Mouse (Mus musculus) lung, postnatal 0 days (tissue): ENCODE results near the gene Orai1. TPM values are rescaled to one million over a fixed set of nuclear protein-coding genes. Genes with fewer than 3 reads are reported as not detected.
"Not testable (repeated sequence)": the region's sequence is repeated elsewhere in the genome, so short reads cannot be mapped to it uniquely, and the experiment has no call there.

Source experiments
- ATAC-seq: fragments of 200-750 bp; cut with Nextera tagmentation; 2 replicates; pipeline ENCODE4 v1.8.0; 2017; ENCODE audit warnings: moderate library complexity
- DNase-seq: peaks from one replicate; pipeline ENCODE4 v3.0.0-alpha.2; 2016; ENCODE audit warnings: low spot score
- H3K27ac ChIP-seq: fragments of 300-500 bp; sonication (generic); 2 replicates; pipeline ENCODE4 v1.5.1; 2014; ENCODE audit warnings: antibody characterized with exemption, mild to moderate bottlenecking, low read length, mixed read lengths
- H3K27me3 ChIP-seq: fragments of 300-500 bp; sonication (generic); replicated peaks from 2 replicates; pipeline ENCODE4 v1.6.1; 2014; ENCODE audit warnings: low read length, mixed read lengths; ENCODE audit not compliant: insufficient read depth
- H3K36me3 ChIP-seq: fragments of 300-500 bp; sonication (generic); 2 replicates; pipeline ENCODE4 v1.6.1; 2014; ENCODE audit warnings: low read length, mixed read lengths; ENCODE audit not compliant: insufficient read depth
- H3K4me1 ChIP-seq: fragments of 300-500 bp; sonication (generic); 2 replicates; pipeline ENCODE4 v1.6.1; 2014; ENCODE audit warnings: antibody characterized with exemption, low read depth, low read length, mixed read lengths; ENCODE audit not compliant: insufficient read depth
- H3K4me2 ChIP-seq: fragments of 300-500 bp; sonication (generic); replicated peaks from 2 replicates; pipeline ENCODE4 v1.6.1; 2014; ENCODE audit warnings: low read depth, mild to moderate bottlenecking, low read length, moderate library complexity, mixed read lengths
- H3K4me3 ChIP-seq: fragments of 300-500 bp; sonication (generic); 2 replicates; pipeline ENCODE4 v1.5.1; 2014; ENCODE audit warnings: low read depth, low read length
- H3K9ac ChIP-seq: fragments of 300-500 bp; sonication (generic); replicated peaks from 2 replicates; pipeline ENCODE4 v1.6.1; 2014; ENCODE audit warnings: low read depth, mild to moderate bottlenecking
- H3K9me3 ChIP-seq: fragments of 300-500 bp; sonication (generic); 2 replicates; pipeline ENCODE4 v1.6.1; 2016; ENCODE audit warnings: low read length, mixed read lengths
- CTCF ChIP-seq: IDR thresholded peaks from 2 replicates; pipeline ENCODE4 v1.5.1; 2016; ENCODE audit warnings: antibody characterized with exemption, mild to moderate bottlenecking
- EP300 ChIP-seq: IDR thresholded peaks from 2 replicates; pipeline ENCODE4 v1.6.1; 2016; ENCODE audit warnings: antibody characterized with exemption, mild to moderate bottlenecking, control low read depth
- WGBS: fragments of 180-500 bp; shearing (Covaris S2); extraction: QIAGEN DNeasy Blood & Tissue Kit; methylation state at CpG from one replicate; pipeline ENCODE4 v1.1.7; 2014; 5-methylcytosine and 5-hydroxymethylcytosine counted together
- polyA plus RNA-seq: library from polyadenylated mRNA; unstranded; fragments of >200 nt; fragmentation: Nextera tagmentation; extraction: Ambion mirVana; gene quantifications from 2 replicates; pipeline ENCODE4 v1.2.1, GENCODE M21; 2015

Gene Orai1
- 54.7 and 55.2 TPM in 2 replicates for polyA plus RNA-seq

DNA sequence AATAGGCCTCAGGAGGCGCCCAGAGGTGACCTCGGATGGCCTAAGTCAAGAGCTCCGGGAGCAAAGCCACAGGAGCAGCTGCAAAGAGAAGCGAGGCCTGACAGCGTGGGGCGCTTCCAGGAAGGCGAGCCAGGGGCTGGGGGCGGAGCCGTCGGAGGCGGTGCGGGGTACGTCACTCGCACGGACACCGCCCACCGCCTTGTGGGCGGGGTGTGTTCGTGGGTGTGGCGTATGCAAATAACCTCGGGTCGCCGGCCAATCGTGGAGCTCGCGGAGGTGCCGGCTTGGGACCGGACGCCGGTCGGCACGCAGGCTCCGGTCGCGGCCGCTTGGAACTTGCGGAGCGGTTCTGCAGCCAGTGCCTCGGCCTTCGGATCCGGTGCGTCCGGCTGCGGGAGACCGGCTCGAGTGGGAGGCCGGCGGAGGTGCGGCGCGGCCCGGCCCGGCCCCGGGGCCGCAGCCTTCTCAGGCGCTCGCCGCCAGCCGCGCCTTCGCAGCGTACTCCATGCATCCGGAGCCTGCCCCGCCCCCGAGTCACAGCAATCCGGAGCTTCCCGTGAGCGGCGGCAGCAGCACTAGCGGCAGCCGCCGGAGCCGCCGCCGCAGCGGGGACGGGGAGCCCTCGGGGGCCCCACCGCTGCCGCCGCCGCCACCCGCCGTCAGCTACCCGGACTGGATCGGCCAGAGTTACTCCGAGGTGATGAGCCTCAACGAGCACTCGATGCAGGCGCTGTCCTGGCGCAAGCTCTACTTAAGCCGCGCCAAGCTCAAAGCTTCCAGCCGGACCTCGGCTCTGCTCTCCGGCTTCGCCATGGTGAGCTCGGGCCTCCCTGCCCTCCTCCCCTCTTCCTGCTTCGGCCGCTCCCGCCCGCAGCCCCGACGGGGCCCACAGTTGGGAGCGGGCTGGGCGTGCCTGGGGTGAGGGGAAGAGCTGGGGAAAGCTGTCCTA is at the start of gene Orai1:
Gene Orai1 (plus strand): TSS at position 322 of the 949 bp plus-strand sequence.
- TF ChIP-seq EP300 (no peak), CTCF (peak; percentile 41)
- peak within 1 kb of the TSS; percentile 63 for H3K4me3 ChIP-seq
- H3K4me2 ChIP-seq = peak within 1 kb of the TSS; percentile 57
- H3K27ac ChIP-seq = peak within 1 kb of the TSS; percentile 96
- peaks cover 22% of the 10 kb centered on the region for H3K4me1 ChIP-seq
- no peaks in the 10 kb centered on the region for H3K9me3 ChIP-seq
- H3K27me3 ChIP-seq = no peaks in the 10 kb centered on the region
- ATAC-seq (peak; percentile 93), DNase-seq (peak; percentile 98)
- no peaks in the 10 kb centered on the region for H3K36me3 ChIP-seq
- peak within 1 kb of the TSS; percentile 76 for H3K9ac ChIP-seq
- WGBS = 1% methylated on average over 74 of the region's 106 CpGs

DNA sequence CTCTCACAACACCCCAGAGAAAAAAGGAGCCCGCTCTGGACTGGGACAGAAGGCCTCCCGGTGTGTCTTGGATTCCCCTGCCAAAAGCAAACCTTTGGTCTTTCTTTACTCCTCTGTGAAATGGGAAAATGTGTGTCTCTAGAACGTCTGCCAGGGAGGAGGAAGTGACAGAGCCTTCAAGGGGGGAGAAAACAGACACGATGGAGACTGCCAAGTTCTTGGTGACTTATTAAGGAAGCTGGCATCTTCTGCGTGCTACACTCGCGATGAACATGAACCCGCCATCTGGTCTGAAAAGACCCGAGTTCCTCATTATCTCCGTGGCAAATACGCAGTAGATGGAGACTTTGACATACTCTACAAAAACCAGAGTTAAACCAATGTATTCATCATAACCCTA is 49.4 kb upstream of the Orai1 start:
- no peaks in the 10 kb centered on the region for H3K27me3 ChIP-seq
- TF ChIP-seq CTCF (no peak), EP300 (no peak)
- H3K36me3 ChIP-seq = no peaks in the 10 kb centered on the region
- WGBS = 63% methylated on average over 11 of the region's 11 CpGs
- DNase-seq = no peak
- H3K4me2 ChIP-seq = no peak overlapping the region
- ATAC-seq = no peak
- H3K4me1 ChIP-seq = no peaks in the 10 kb centered on the region
- H3K4me3 ChIP-seq = no peak overlapping the region
- no peak overlapping the region for H3K27ac ChIP-seq
- H3K9me3 ChIP-seq = no peaks in the 10 kb centered on the region
- no peak overlapping the region for H3K9ac ChIP-seq

DNA sequence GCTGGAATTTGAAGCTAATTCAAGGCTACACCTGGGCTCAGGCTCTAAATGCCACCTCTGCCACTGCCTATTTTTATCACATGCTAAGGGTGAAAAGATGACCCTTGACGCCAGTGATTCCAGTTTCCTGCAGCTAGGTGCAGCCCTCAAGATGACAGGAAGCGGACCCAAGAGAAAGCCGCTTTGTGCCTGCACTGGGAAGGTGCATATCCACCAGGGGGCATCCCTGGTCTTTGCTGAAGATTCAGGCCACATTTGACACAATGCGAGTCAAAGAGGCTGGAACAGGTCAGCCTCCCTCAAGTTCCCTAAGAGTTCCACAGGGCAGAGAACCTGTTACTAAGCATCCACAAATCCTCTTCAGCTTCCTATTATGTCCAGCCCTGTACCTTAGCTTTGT is 46.6 kb upstream of the Orai1 start:
- Histone ChIP-seq H3K4me1 (no peaks in the 10 kb centered on the region), H3K36me3 (no peaks in the 10 kb centered on the region), H3K27me3 (no peaks in the 10 kb centered on the region), H3K4me2 (no peak overlapping the region), H3K9ac (no peak overlapping the region), H3K9me3 (no peaks in the 10 kb centered on the region), H3K4me3 (no peak overlapping the region), H3K27ac (no peak overlapping the region)
- ATAC-seq (peak; percentile 71), DNase-seq (peak; percentile 83)
- WGBS = 21% methylated on average over 4 of the region's 4 CpGs
- peak; percentile 95 for TF ChIP-seq CTCF
- no peak for TF ChIP-seq EP300

DNA sequence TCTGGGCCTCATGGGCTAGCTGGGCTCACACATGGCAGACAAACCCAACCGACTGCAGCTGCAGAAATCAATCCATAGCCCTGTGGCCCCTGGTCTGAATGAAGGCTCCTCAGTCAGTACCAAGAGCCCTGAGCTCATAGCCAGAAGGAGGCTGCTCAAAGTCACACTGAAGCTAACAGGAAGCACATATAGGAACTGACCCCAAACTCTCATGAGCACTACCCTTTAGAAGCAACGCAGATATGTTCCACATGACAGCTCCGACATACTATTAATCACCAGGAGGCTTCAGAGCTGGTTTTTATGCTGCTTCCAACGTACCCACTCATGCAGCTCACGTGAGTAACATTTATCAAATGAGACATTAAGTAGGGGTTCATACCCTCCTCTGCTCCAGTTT is 44.8 kb upstream of the Orai1 start:
- TF ChIP-seq EP300 (no peak), CTCF (no peak)
- no peak overlapping the region for H3K9ac ChIP-seq
- H3K4me3 ChIP-seq = no peak overlapping the region
- ATAC-seq (no peak), DNase-seq (no peak)
- H3K4me1 ChIP-seq = no peaks in the 10 kb centered on the region
- H3K27ac ChIP-seq = no peak overlapping the region
- no peaks in the 10 kb centered on the region for H3K36me3 ChIP-seq
- no peaks in the 10 kb centered on the region for H3K27me3 ChIP-seq
- no peak overlapping the region for H3K4me2 ChIP-seq
- 81% methylated on average over 5 of the region's 5 CpGs for WGBS
- no peaks in the 10 kb centered on the region for H3K9me3 ChIP-seq

DNA sequence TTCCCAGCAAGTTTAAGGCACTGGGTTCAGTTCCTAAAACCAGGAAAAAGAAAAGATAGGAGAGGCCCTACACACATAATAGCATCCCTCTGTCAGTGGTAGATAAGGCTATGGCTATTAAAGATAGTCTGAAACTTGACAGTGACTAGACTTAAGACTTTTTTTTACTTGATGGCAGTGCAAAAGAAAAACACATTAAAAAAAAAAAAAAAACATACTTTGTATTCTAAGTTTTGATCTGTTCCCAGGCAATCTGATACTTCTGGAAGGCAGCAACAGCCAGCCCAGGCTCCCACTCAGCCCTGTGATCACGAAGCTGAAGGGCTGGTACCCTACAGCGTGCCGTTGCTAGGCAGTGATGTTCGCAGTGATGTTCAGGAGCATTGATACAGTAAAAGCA is 43.4 kb upstream of the Orai1 start:
- TF ChIP-seq CTCF (no peak), EP300 (no peak)
- no peak overlapping the region for H3K9ac ChIP-seq
- ATAC-seq (no peak), DNase-seq (no peak)
- H3K4me3 ChIP-seq = no peak overlapping the region
- H3K27me3 ChIP-seq = no peaks in the 10 kb centered on the region
- H3K36me3 ChIP-seq = no peaks in the 10 kb centered on the region
- no peaks in the 10 kb centered on the region for H3K9me3 ChIP-seq
- no peaks in the 10 kb centered on the region for H3K4me1 ChIP-seq
- H3K4me2 ChIP-seq = no peak overlapping the region
- no peak overlapping the region for H3K27ac ChIP-seq
- 88% methylated on average over 4 of the region's 4 CpGs for WGBS

DNA sequence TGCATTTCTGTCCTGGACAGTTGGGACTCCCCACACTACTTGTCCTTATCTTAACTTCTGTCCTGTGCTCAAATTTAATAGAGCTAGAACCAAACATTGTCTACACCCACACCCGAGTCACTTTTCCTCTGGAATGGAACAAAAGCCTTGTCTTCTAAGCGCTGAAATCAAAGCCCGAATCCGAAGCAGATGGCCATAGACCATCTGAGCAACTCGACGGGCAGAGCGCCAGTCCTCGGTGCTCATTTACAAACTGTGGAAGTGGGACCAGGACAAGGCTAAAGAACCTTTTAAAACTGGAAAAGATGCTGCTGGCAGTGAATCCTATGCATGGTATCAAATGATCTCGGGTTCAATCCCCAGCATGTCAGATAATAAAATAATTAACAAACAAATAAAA is 42.8 kb upstream of the Orai1 start:
- H3K27ac ChIP-seq = no peak overlapping the region
- no peak overlapping the region for H3K4me2 ChIP-seq
- H3K4me3 ChIP-seq = no peak overlapping the region
- no peaks in the 10 kb centered on the region for H3K27me3 ChIP-seq
- H3K4me1 ChIP-seq = no peaks in the 10 kb centered on the region
- DNase-seq (no peak), ATAC-seq (no peak)
- TF ChIP-seq CTCF (no peak), EP300 (no peak)
- 81% methylated on average over 9 of the region's 9 CpGs for WGBS
- H3K36me3 ChIP-seq = no peaks in the 10 kb centered on the region
- H3K9ac ChIP-seq = no peak overlapping the region
- H3K9me3 ChIP-seq = no peaks in the 10 kb centered on the region

DNA sequence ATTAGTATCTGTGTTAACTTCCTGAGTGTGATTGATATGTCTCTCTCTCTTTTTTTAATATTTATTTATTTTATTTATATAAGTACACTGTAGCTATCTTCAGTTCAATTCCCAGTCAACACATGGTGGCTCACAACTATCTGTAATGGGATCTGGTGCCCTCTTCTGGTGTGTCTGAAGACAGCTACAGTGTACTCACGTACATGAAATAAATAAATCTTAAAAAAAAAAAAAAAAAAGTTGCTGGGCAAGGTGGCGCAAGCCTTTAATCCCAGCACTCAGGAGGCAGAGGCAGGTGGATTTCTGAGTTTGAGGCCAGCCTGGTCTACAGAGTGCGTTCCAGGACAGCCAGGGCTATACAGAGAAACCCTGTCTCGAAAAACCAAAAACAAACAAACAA is 40.2 kb upstream of the Orai1 start:
- not testable (repeated sequence) for H3K9ac ChIP-seq, H3K4me1 ChIP-seq, DNase-seq, H3K9me3 ChIP-seq, H3K4me2 ChIP-seq, H3K4me3 ChIP-seq, ATAC-seq, H3K36me3 ChIP-seq, H3K27me3 ChIP-seq, H3K27ac ChIP-seq
- 87% methylated on average over 4 of the region's 4 CpGs for WGBS
